Mouse (Mus musculus) neutrophil, adult 5-6 weeks (primary cell): Measurements from ENCODE around the gene Il17rc. TPM values are rescaled to one million over a fixed set of nuclear protein-coding genes. Genes with fewer than 3 reads are reported as not detected.

ENCODE experiments used
- ATAC-seq: fragments of 151-379, 151-347 bp; 2 replicates; pipeline ENCODE4 v1.8.0; 2017; ENCODE audit warnings: mild to moderate bottlenecking, moderate TSS enrichment; ENCODE audit not compliant: insufficient number of reproducible peaks, poor library complexity, low FRiP score, severe bottlenecking; ENCODE audit errors: extremely low read depth
- total RNA-seq: library from RNA; stranded (forward); fragments of 200-1000 nt; gene quantifications from 2 replicates; pipeline ENCODE4 v1.2.3, GENCODE M21; 2017

Gene Il17rc
- total RNA-seq, 1 experiment from 2014 or later = not detected

GRCm38 (mm10) chr6:113444207-113444965, 26.8 kb upstream of the Il17rc start:
- ATAC-seq = no peak

DNA sequence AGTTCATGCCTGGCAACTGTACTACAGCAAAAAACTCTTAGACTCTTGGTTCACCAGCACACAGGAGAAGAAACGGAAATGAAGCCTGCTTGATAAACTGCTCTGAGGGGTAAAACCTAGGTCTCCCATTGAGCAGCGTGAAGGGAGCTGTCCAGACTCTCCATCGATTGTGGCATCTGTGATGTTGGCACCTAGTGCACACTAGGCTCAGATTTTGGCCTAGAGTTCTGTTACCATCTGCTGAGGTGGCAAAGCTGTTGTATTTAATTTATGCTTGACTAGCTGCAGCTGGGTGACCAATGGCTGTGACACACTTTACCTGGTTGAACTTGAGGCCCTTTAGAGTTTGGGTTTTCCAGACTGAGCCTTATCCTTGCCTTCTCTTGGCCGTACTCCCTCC, 23.6 kb upstream of the Il17rc start:
- ATAC-seq = no peak

- ATAC-seq = no peak
These were observed 19.4 kb upstream of the Il17rc start for GRCm38 (mm10) chr6:113451839-113452238.

- ATAC-seq = no peak
These were observed 16.2 kb upstream of the Il17rc start for GRCm38 (mm10) chr6:113455007-113455406.

- no peak for ATAC-seq
These were observed 13.2 kb upstream of the Il17rc start, which contains the start of gene Il17re for GRCm38 (mm10) chr6:113457952-113458534. TSS of gene Il17re (plus strand) at chr6:113458484.

- ATAC-seq = no peak
These were observed 12.6 kb upstream of the Il17rc start for GRCm38 (mm10) chr6:113458635-113459034.

DNA sequence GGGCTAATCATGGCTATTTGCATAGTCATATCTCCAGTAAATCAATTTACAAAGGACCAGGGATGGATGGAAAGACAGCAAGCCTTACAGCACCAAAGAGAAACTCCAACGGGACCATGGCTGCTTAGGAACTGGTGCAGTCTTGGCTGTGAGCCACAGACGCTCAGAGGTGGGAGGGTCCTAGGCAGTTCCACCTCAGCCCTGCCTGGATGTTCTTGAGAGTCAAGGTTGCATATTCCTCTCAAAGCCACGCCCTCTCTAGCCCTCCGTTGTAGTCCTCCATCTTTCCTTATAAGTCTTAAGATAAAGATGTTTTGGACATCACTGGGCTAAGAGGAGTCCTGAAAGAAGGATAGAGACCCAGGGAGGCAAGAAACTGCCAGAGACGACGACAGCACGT, 7.2 kb upstream of the Il17rc start:
- ATAC-seq = no peak

DNA sequence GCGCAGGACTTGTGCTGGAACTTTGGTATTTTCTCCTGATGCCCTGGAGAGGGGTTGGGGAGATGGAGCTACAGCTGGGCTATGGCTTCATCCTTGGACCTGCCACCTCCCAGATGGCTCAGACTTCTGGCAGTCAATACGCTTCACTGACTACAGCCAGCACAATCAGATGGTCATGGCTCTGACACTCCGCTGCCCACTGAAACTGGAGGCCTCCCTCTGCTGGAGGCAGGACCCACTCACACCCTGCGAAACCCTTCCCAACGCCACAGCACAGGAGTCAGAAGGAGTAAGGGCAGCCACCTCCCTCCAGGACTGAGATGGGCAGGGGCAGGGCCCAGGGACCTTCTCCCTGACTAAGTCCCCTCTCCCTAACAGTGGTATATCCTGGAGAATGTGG, 5.6 kb upstream of the Il17rc start:
- no peak for ATAC-seq

- ATAC-seq = no peak
These were observed 2.7 kb upstream of the Il17rc start for GRCm38 (mm10) chr6:113468512-113468911.

- ATAC-seq = peak; percentile 76
These were observed 2.2 kb upstream of the Il17rc start for GRCm38 (mm10) chr6:113469021-113469420.

DNA sequence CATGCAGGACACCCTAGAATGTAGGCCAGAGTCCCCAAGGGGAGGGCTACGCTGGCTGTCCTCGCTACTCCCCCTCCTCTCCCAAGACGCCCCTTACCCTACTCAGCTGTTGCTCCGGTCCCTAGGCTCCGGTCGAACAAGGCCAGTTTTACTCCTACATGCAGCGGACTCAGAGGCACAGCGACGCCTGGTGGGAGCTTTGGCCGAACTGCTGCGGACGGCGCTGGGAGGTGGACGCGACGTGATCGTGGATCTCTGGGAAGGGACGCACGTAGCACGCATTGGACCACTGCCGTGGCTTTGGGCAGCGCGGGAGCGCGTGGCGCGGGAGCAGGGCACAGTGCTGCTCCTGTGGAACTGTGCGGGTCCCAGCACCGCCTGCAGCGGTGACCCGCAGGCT, 1.8 kb upstream of the Il17rc start:
- ATAC-seq = no peak

GRCm38 (mm10) chr6:113472061-113472460, 834 bp downstream of the Il17rc start:
- no peak for ATAC-seq

- ATAC-seq = no peak
These were observed 2.0 kb downstream of the Il17rc start for GRCm38 (mm10) chr6:113473246-113473645.

GRCm38 (mm10) chr6:113473715-113474114, 2.5 kb downstream of the Il17rc start:
- no peak for ATAC-seq

- ATAC-seq = no peak
These were observed 6.1 kb downstream of the Il17rc start for GRCm38 (mm10) chr6:113477353-113477752.

DNA sequence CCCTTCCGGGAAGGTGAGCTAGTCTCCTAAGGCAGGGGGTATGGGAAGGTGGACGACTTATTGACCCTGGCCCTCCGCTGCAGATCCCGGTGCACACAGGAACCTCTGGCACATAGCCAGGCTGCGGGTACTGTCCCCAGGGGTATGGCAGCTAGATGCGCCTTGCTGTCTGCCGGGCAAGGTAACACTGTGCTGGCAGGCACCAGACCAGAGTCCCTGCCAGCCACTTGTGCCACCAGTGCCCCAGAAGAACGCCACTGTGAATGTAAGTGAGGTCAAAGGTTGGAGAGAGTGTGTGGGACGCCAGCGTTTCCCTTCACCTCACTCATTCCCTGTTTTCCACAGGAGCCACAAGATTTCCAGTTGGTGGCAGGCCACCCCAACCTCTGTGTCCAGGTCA, 7.7 kb downstream of the Il17rc start:
- ATAC-seq = no peak

DNA sequence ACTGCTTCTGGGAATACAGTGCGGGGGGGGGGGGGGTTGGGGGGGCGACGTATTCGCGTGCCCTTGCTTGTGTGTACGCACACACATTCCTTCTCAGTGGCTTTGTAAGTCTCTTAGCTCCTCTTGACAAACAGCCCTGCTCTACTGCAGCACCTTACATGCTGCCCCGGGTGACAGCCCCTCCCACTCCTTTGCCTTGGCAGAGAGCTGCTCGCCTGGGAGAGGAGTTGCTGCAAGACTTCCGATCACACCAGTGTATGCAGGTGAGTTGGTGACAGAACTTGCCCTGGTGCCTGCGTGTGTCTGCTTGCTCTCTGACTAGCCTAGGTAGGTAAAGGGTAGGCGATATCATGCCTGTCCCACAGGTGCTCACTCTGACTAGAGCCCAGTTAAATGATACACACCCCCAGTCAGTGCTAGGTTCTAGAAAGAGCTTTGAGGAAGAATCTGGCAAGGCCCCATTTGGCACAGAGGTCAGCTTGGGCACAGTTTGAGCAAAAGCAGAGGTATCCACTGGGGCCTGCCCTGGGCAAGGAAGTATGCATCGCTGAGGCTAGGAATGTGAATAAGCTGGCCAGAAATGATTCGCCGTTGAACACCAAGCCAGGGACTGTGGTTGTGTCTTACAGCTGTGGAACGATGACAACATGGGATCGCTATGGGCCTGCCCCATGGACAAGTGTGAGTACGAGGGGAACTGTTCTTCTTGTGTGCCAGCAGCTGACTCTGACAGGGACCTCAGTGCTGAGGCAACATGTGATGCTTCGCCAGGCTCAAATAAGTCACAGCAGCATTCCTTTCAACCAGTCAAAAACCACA, 9.5 kb downstream of the Il17rc start:
- no peak for ATAC-seq

GRCm38 (mm10) chr6:113482477-113483099, 11.4 kb downstream of the Il17rc start:
- peak; percentile 21; the same call in 1 of the 2 replicates for ATAC-seq

DNA sequence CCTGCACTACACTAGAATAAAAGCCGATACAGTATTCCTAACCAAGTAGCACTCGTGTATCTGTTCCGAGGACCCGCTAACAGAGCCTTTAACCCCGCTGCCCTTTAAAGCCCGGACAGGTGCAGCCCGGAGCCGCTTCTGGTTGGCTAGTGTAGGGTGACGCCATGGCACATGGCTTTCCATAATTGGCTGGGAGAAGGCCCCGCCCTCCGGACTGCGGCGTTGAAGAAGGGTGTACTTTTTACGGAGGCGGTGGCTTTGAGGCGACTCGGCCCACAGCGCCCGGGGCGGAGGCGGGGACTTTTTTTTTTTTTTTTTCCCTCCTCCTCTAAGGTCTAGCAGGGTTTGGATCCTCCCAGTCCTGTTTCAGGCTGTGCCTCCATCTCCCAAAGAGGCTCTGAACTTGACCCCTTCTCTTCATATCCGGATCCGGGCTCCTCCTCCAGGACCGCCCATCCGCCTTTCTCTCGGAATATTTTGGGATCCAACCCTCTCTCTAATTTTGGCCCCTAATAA, 11.9 kb downstream of the Il17rc start, which contains the start of gene Creld1:
Gene Creld1 (plus strand): TSS at position 198 of the 516 bp plus-strand sequence.
- ATAC-seq = peak; percentile 95
